Mouse (Mus musculus): ENCODE results near the gene Prkcd.

GRCm38 (mm10) chr14:30654691-30655228 is 28.8 kb upstream of the Prkcd start:
- TF ChIP-seq POLR2A (IDR thresholded peaks at IDR 0.05; ENCODE audit: borderline replicate concordance, extremely low read depth, insufficient read depth, insufficient read length, poor library complexity, severe bottlenecking), result no peak
- no peak for TF ChIP-seq CTCF (IDR thresholded peaks at IDR 0.05; ENCODE audit: borderline replicate concordance, extremely low read depth, insufficient read depth, insufficient read length)

Data from brain, embryonic 14.5 days (tissue).